Mouse (Mus musculus): Measurements from ENCODE around the gene Rbak. TPM values are rescaled to one million over a fixed set of nuclear protein-coding genes. Genes with fewer than 3 reads are reported as not detected.

The Rbak gene
- polyA plus RNA-seq, 1 experiment from 2014 or later: 16.2 TPM

GRCm38 (mm10) chr5:143132935-143133514, 47.5 kb downstream of the Rbak start:
- Histone ChIP-seq H3K4me1 (replicated peaks) (no peaks in the 10 kb centered on the region), H3K9me3 (no peaks in the 10 kb centered on the region), H3K27me3 (no peaks in the 10 kb centered on the region), H3K4me3 (replicated peaks) (no peak overlapping the region), H3K27ac (no peak overlapping the region), H3K9ac (replicated peaks) (no peak overlapping the region), H3K4me2 (replicated peaks) (no peak overlapping the region), H3K36me3 (no peaks in the 10 kb centered on the region)
- no peak for ATAC-seq
- WGBS: 85% methylated on average over 13 of the region's 13 CpGs

- WGBS: 93% methylated on average over 7 of the region's 7 CpGs
- no peak overlapping the region for H3K9ac ChIP-seq (replicated peaks)
Measured at GRCm38 (mm10) chr5:143130342-143130741, 50.2 kb downstream of the Rbak start.

GRCm38 (mm10) chr5:143129101-143129500, 51.5 kb downstream of the Rbak start:
- Histone ChIP-seq H3K36me3 (no peaks in the 10 kb centered on the region), H3K27me3 (no peaks in the 10 kb centered on the region), H3K4me1 (replicated peaks) (peaks cover 15% of the 10 kb centered on the region), H3K9me3 (no peaks in the 10 kb centered on the region), H3K4me3 (replicated peaks) (no peak overlapping the region), H3K4me2 (replicated peaks) (no peak overlapping the region), H3K27ac (no peak overlapping the region), H3K9ac (replicated peaks) (no peak overlapping the region)
- ATAC-seq: 0 out of 2 replicates have a peak, but pooled peaks have one; percentile 45
- WGBS: 93% methylated on average over 16 of the region's 16 CpGs

More at GRCm38 (mm10) chr5:143130342-143130741, 50.2 kb downstream of the Rbak start:
- H3K36me3 ChIP-seq: no peaks in the 10 kb centered on the region
- H3K4me1 ChIP-seq (replicated peaks): peaks cover 6% of the 10 kb centered on the region
- no peak overlapping the region for H3K4me2 ChIP-seq (replicated peaks)
- H3K27ac ChIP-seq: no peak overlapping the region
- H3K4me3 ChIP-seq (replicated peaks): no peak overlapping the region
- no peaks in the 10 kb centered on the region for H3K9me3 ChIP-seq
- H3K27me3 ChIP-seq: no peaks in the 10 kb centered on the region
- ATAC-seq: no peak

GRCm38 (mm10) chr5:143127837-143128236, 52.7 kb downstream of the Rbak start:
- Histone ChIP-seq H3K27ac (no peak overlapping the region), H3K9ac (replicated peaks) (no peak overlapping the region), H3K4me1 (replicated peaks) (peaks cover 15% of the 10 kb centered on the region), H3K4me3 (replicated peaks) (no peak overlapping the region), H3K9me3 (no peaks in the 10 kb centered on the region), H3K36me3 (no peaks in the 10 kb centered on the region), H3K27me3 (no peaks in the 10 kb centered on the region), H3K4me2 (replicated peaks) (no peak overlapping the region)
- ATAC-seq: no peak
- WGBS: 83% methylated on average over 8 of the region's 8 CpGs

GRCm38 (mm10) chr5:143126908-143127307, 53.7 kb downstream of the Rbak start:
- no peaks in the 10 kb centered on the region for H3K36me3 ChIP-seq
- no peak overlapping the region for H3K4me3 ChIP-seq (replicated peaks)
- H3K4me2 ChIP-seq (replicated peaks): no peak overlapping the region
- ATAC-seq: no peak
- H3K27ac ChIP-seq: peak overlapping the region; percentile 86; the same call in 1 of the 2 replicates
- peaks cover 15% of the 10 kb centered on the region for H3K4me1 ChIP-seq (replicated peaks)
- H3K9ac ChIP-seq (replicated peaks): no peak overlapping the region
- no peaks in the 10 kb centered on the region for H3K9me3 ChIP-seq
- no peaks in the 10 kb centered on the region for H3K27me3 ChIP-seq
- WGBS: 78% methylated on average over 4 of the region's 4 CpGs

- Histone ChIP-seq H3K36me3 (no peaks in the 10 kb centered on the region), H3K27ac (peak overlapping the region; percentile 86), H3K4me3 (replicated peaks) (no peak overlapping the region), H3K9ac (replicated peaks) (no peak overlapping the region), H3K9me3 (no peaks in the 10 kb centered on the region), H3K4me1 (replicated peaks) (peaks cover 15% of the 10 kb centered on the region), H3K27me3 (no peaks in the 10 kb centered on the region), H3K4me2 (replicated peaks) (no peak overlapping the region)
- no peak for ATAC-seq
- 85% methylated on average over 9 of the region's 9 CpGs for WGBS
Measured at GRCm38 (mm10) chr5:143126089-143126488, 54.5 kb downstream of the Rbak start.

GRCm38 (mm10) chr5:143125601-143126000, 55.0 kb downstream of the Rbak start:
- peak; percentile 88 for ATAC-seq
- H3K9ac ChIP-seq (replicated peaks): no peak overlapping the region
- 16% methylated on average over 7 of the region's 7 CpGs for WGBS
- no peaks in the 10 kb centered on the region for H3K9me3 ChIP-seq
- peaks cover 15% of the 10 kb centered on the region for H3K4me1 ChIP-seq (replicated peaks)
- peak overlapping the region; percentile 86 for H3K27ac ChIP-seq
- H3K4me2 ChIP-seq (replicated peaks): no peak overlapping the region; the same call in 1 of the 2 replicates
- no peaks in the 10 kb centered on the region for H3K27me3 ChIP-seq
- no peaks in the 10 kb centered on the region for H3K36me3 ChIP-seq
- H3K4me3 ChIP-seq (replicated peaks): no peak overlapping the region

GRCm38 (mm10) chr5:143124805-143125378, 55.7 kb downstream of the Rbak start:
- 74% methylated on average over 4 of the region's 4 CpGs for WGBS
- Histone ChIP-seq H3K27ac (peak overlapping the region; percentile 86), H3K9ac (replicated peaks) (no peak overlapping the region), H3K27me3 (no peaks in the 10 kb centered on the region), H3K4me1 (replicated peaks) (peaks cover 15% of the 10 kb centered on the region), H3K36me3 (no peaks in the 10 kb centered on the region), H3K4me2 (replicated peaks) (no peak overlapping the region), H3K4me3 (replicated peaks) (no peak overlapping the region), H3K9me3 (no peaks in the 10 kb centered on the region)
- ATAC-seq: no peak

GRCm38 (mm10) chr5:143122673-143123072, 57.9 kb downstream of the Rbak start:
- no peak for ATAC-seq
- Histone ChIP-seq H3K9me3 (no peaks in the 10 kb centered on the region), H3K27ac (no peak overlapping the region), H3K27me3 (no peaks in the 10 kb centered on the region), H3K4me1 (replicated peaks) (peaks cover 15% of the 10 kb centered on the region), H3K4me2 (replicated peaks) (no peak overlapping the region), H3K36me3 (no peaks in the 10 kb centered on the region), H3K4me3 (replicated peaks) (no peak overlapping the region), H3K9ac (replicated peaks) (no peak overlapping the region)
- WGBS: 38% methylated on average over 1 of the region's 1 CpGs

Small RNA genes within 50 kb of the gene (microRNA-seq; reads per million reads assigned to microRNA genes)
- gene Gm44405: not detected

Other genes starting within 250 kb of the Rbak start
- gene Fscn1, start 220.4 kb downstream of the Rbak start, polyA plus RNA-seq (2015; fragmentation: Nextera tagmentation; extraction: Ambion mirVana): 555 TPM in 2 replicates
- 34.9 and 36.9 TPM in 2 replicates for gene Rnf216, start 67.8 kb downstream of the Rbak start, polyA plus RNA-seq (2015; fragmentation: Nextera tagmentation; extraction: Ambion mirVana)
- 0.06 and 0.07 TPM in 2 replicates for gene Olfr718-ps1, start 33.2 kb downstream of the Rbak start, polyA plus RNA-seq (2015; fragmentation: Nextera tagmentation; extraction: Ambion mirVana)
- gene Spdye4b, start 242 bp upstream of the Rbak start, polyA plus RNA-seq (2015; fragmentation: Nextera tagmentation; extraction: Ambion mirVana): 0.09 TPM in 1 of 2 replicates, not detected in the other
- not detected in 2 replicates for gene Spdye4a, start 46.1 kb upstream of the Rbak start, polyA plus RNA-seq (2015; fragmentation: Nextera tagmentation; extraction: Ambion mirVana)
- gene Zfp12, start 54.4 kb upstream of the Rbak start, polyA plus RNA-seq (2015; fragmentation: Nextera tagmentation; extraction: Ambion mirVana): 24.3 and 25.1 TPM in 2 replicates
- 8.2 and 12.1 TPM in 2 replicates for gene Zfp316, start 89.2 kb upstream of the Rbak start, polyA plus RNA-seq (2015; fragmentation: Nextera tagmentation; extraction: Ambion mirVana)
- 0.05 and 0.06 TPM in 2 replicates for gene Zfp853, start 112.8 kb upstream of the Rbak start, polyA plus RNA-seq (2015; fragmentation: Nextera tagmentation; extraction: Ambion mirVana)
- 38.5 and 43.4 TPM in 2 replicates for gene E130309D02Rik, start 134.6 kb upstream of the Rbak start, polyA plus RNA-seq (2015; fragmentation: Nextera tagmentation; extraction: Ambion mirVana)
- gene Zdhhc4, start 148.5 kb upstream of the Rbak start, polyA plus RNA-seq (2015; fragmentation: Nextera tagmentation; extraction: Ambion mirVana): 77.1 and 83.8 TPM in 2 replicates
- 0.19 and 0.36 TPM in 2 replicates for gene Grid2ip, start 176.6 kb upstream of the Rbak start, polyA plus RNA-seq (2015; fragmentation: Nextera tagmentation; extraction: Ambion mirVana)
- 138 and 141 TPM in 2 replicates for gene Kdelr2, start 223.1 kb upstream of the Rbak start, polyA plus RNA-seq (2015; fragmentation: Nextera tagmentation; extraction: Ambion mirVana)